Mouse (Mus musculus) CD8-positive naive resting alpha-beta T cell, adult 57 days (primary cell): ENCODE measurements around the gene Eif2s2. TPM values are rescaled to one million over a fixed set of nuclear protein-coding genes. Genes with fewer than 3 reads are reported as not detected.

Experiments
- total RNA-seq: library from RNA; stranded (reverse); gene quantifications from one replicate; pipeline ENCODE4 v1.2.4, GENCODE M21; 2023

The Eif2s2 gene
- total RNA-seq: 86.9 TPM

DNA sequence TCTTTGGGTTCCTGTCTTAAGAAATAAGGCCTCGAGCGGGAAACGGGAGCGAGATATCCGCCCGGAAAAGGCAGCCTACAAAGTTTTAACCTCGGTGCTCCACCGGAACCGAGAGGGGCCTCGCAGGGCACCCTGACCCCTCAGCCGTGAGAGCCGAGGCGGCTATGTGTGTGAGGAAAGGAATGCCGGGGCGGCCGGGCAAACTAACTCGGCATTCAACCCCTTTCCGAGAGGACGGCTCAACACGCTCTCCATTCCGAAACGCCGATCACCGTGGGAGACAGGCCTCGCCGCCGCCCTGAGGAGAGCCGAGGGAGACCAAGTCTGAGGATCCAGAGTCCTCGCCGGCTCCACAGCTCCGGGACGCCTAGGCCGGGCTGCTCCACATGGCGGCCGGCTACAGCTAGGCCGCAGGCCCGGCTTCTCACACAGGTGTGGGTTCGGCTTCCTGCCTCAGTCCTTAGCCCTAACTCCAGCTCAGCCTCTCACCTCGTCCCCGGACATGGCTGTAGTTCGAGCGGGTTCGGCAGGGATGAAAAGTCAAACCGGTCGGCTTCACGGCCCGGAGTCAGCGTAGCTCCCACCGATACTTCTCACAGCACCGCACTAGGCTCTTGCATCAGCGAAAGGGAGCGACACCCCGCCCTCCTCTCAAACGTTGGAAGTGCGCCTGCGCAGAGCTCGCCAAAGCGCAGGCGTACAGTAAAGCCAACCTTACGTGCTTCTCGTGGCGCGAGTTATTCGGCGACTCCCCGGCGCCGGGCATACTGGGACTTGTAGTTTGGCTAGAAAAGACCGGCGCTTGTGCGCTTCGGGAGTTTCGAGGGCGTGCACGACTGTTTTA is at the start of gene Eif2s2:
TSS of gene Eif2s2 (minus strand) at position 735 of the 844 bp plus-strand sequence.

Other genes with a start within 250 kb of the Eif2s2 start
- 152 TPM for gene Chmp4b, start 241.2 kb downstream of the Eif2s2 start, total RNA-seq
- not detected for gene Gm14214, start 122.9 kb downstream of the Eif2s2 start, total RNA-seq
- gene Raly, start 101.8 kb downstream of the Eif2s2 start, total RNA-seq: 220 TPM
- not detected for gene a, start 101.5 kb downstream of the Eif2s2 start, total RNA-seq
- gene Gm14226, start 125.3 kb upstream of the Eif2s2 start, total RNA-seq: not detected
- gene Ahcy, start 181.6 kb upstream of the Eif2s2 start, total RNA-seq: 33.9 TPM
- gene Itch, start 240.6 kb upstream of the Eif2s2 start, total RNA-seq: 75.7 TPM